ENCODE assay signal across 16 mouse cellular contexts in genomic region chr8:64844043-64844481, GRCm38 (mm10). TPM values are rescaled to one million over a fixed set of nuclear protein-coding genes. Genes with fewer than 3 reads are reported as not detected.
DNase-seq lines count a peak whose midpoint lies in the region; ATAC-seq and TF ChIP-seq lines count a peak whose summit lies in the region.
"Had no signal": no experiment of that assay in that cellular context is flagged by ENCODE, and none has a peak within 500 bp of the region (broad histone marks: within the 10 kb centered on the region; RNA-seq: fewer than 3 reads in every experiment).

No protein-coding gene starts in this region.

- H3K4me2 ChIP-seq in lung, embryonic 14.5 days: no peak overlapping the region
- no peak overlapping the region for H3K4me2 ChIP-seq in myocyte (ENCODE audit: low read depth)
- H3K4me2 ChIP-seq: liver, embryonic 13.5 days; midbrain, embryonic 13.5 days had no signal

- no peak overlapping the region for H3K27ac ChIP-seq in kidney, adult 2 months (ENCODE audit: insufficient read depth, low read depth, low read length)
- no peak overlapping the region for H3K27ac ChIP-seq in lung, embryonic 14.5 days (ENCODE audit: low read depth)
- peak overlapping the region; percentile 74 for H3K27ac ChIP-seq in cortical plate, adult 2 months (ENCODE audit: insufficient read depth, low read length)
- no peak overlapping the region for H3K27ac ChIP-seq in hindbrain, embryonic 10.5 days
- H3K27ac ChIP-seq: gastrocnemius, adult 2 months; liver, embryonic 13.5 days; midbrain, embryonic 13.5 days; stomach, postnatal 0 days had no signal

- no peak for TF ChIP-seq POLR2A in kidney, adult 2 months (IDR thresholded peaks at IDR 0.05; ENCODE audit: low read depth, low read length)
- no peak for TF ChIP-seq POLR2A in cortical plate, adult 2 months (IDR thresholded peaks at IDR 0.05; ENCODE audit: extremely low read depth, insufficient read depth, low read length)
- TF ChIP-seq POLR2A in myocyte (IDR thresholded peaks at IDR 0.05; ENCODE audit: insufficient read length, low read depth): no peak

- WGBS in kidney, adult 2 months: 48% methylated on average over 4 of the region's 4 CpGs
- 63% methylated on average over 4 of the region's 4 CpGs for WGBS in lung, embryonic 14.5 days
- 93% methylated on average over 4 of the region's 4 CpGs for WGBS in hindbrain, embryonic 10.5 days

- H3K27me3 ChIP-seq in kidney, adult 2 months (replicated peaks; ENCODE audit: control insufficient read depth, insufficient read depth, low read length): no peaks in the 10 kb centered on the region
- no peaks in the 10 kb centered on the region for H3K27me3 ChIP-seq in lung, embryonic 14.5 days (ENCODE audit: insufficient read depth, low read length)
- no peaks in the 10 kb centered on the region for H3K27me3 ChIP-seq in myocyte (ENCODE audit: control insufficient read depth, insufficient read depth, insufficient read length)
- no peaks in the 10 kb centered on the region for H3K27me3 ChIP-seq in hindbrain, embryonic 10.5 days (ENCODE audit: insufficient read depth, poor library complexity, severe bottlenecking)
- H3K27me3 ChIP-seq: midbrain, embryonic 13.5 days had no signal

- peaks cover 60% of the 10 kb centered on the region for H3K79me2 ChIP-seq in myocyte (ENCODE audit: control insufficient read depth, insufficient read depth)

- peak; percentile 65 for DNase-seq in kidney, adult 2 months
- DNase-seq in kidney, adult 11 months: no peak
- DNase-seq in lung, embryonic 14.5 days: peak; percentile 75
- no peak for DNase-seq in lung, postnatal 10 days
- no peak for DNase-seq in hindbrain, embryonic 10.5 days (ENCODE audit: low spot score)
- no peak for DNase-seq in ovary, postnatal 10 days (ENCODE audit: low spot score)
- DNase-seq: cerebellum, adult 18-20 months; gastrocnemius, adult 2 months; heart, postnatal 10 days; liver, embryonic 13.5 days; thymus, postnatal 14 days had no signal

- no peak overlapping the region for H3ac ChIP-seq in myocyte (ENCODE audit: control insufficient read depth, insufficient read length)

- TF ChIP-seq CTCF in kidney, adult 2 months (conservative IDR thresholded peaks at IDR 0.05; ENCODE audit: insufficient read depth, insufficient read length, low read depth, low read length): no peak
- no peak for TF ChIP-seq CTCF in lung, embryonic 14.5 days (IDR thresholded peaks at IDR 0.05; ENCODE audit: low read depth)
- TF ChIP-seq CTCF in cortical plate, adult 2 months (IDR thresholded peaks at IDR 0.05; ENCODE audit: extremely low read depth, insufficient read depth, low read length): no peak

- peaks cover 10% of the 10 kb centered on the region; the same call in 1 of the 2 replicates for H3K4me1 ChIP-seq in kidney, adult 2 months (ENCODE audit: control insufficient read depth, insufficient read depth, low read length)
- peaks cover 8% of the 10 kb centered on the region; the same call in 1 of the 2 replicates for H3K4me1 ChIP-seq in lung, embryonic 14.5 days (ENCODE audit: insufficient read depth)
- peaks cover 14% of the 10 kb centered on the region for H3K4me1 ChIP-seq in cortical plate, adult 2 months (ENCODE audit: control insufficient read depth, insufficient read depth, low read length)
- peaks cover 29% of the 10 kb centered on the region for H3K4me1 ChIP-seq in hindbrain, embryonic 10.5 days (replicated peaks)

- peak; percentile 58 for ATAC-seq in lung, embryonic 14.5 days (ENCODE audit: insufficient read depth)
- ATAC-seq: forebrain, embryonic 14.5 days; midbrain, embryonic 13.5 days had no signal

- no peak overlapping the region for H3K9ac ChIP-seq in lung, embryonic 14.5 days
- H3K9ac ChIP-seq: liver, embryonic 13.5 days; midbrain, embryonic 13.5 days had no signal

- no peak overlapping the region for H3K4me3 ChIP-seq in kidney, adult 2 months (ENCODE audit: insufficient read depth, low read depth, low read length)
- no peak overlapping the region for H3K4me3 ChIP-seq in lung, embryonic 14.5 days (ENCODE audit: low read depth, low read length)
- no peak overlapping the region for H3K4me3 ChIP-seq in cortical plate, adult 2 months (ENCODE audit: insufficient read depth, low read length)
- no peak overlapping the region for H3K4me3 ChIP-seq in myocyte
- H3K4me3 ChIP-seq in hindbrain, embryonic 10.5 days: no peak overlapping the region
- H3K4me3 ChIP-seq: gastrocnemius, adult 2 months; liver, embryonic 13.5 days; midbrain, embryonic 13.5 days had no signal

- H3K9me3 ChIP-seq in lung, embryonic 14.5 days (ENCODE audit: low read depth, low read length): no peaks in the 10 kb centered on the region
- no peaks in the 10 kb centered on the region for H3K9me3 ChIP-seq in hindbrain, embryonic 10.5 days
- H3K9me3 ChIP-seq: liver, embryonic 13.5 days; midbrain, embryonic 13.5 days had no signal

- H3K36me3 ChIP-seq in kidney, adult 2 months (ENCODE audit: control insufficient read depth, insufficient read depth, low read length): no peaks in the 10 kb centered on the region
- H3K36me3 ChIP-seq in lung, embryonic 14.5 days (ENCODE audit: insufficient read depth): no peaks in the 10 kb centered on the region
- no peaks in the 10 kb centered on the region for H3K36me3 ChIP-seq in myocyte (ENCODE audit: control insufficient read depth, insufficient read depth)
- H3K36me3 ChIP-seq in hindbrain, embryonic 10.5 days: no peaks in the 10 kb centered on the region
- H3K36me3 ChIP-seq: liver, embryonic 13.5 days; midbrain, embryonic 13.5 days had no signal

TF ChIP-seq in myocyte, 11 proteins besides CTCF, POLR2A, EP300 and RAD21:
- TF ChIP-seq TCF3 (IDR thresholded peaks at IDR 0.05; ENCODE audit: insufficient read length, low read depth) (no peak), MYOG (IDR thresholded peaks at IDR 0.05; ENCODE audit: control insufficient read depth in 1 of 3, insufficient read depth in 1 of 3, insufficient read length in 2 of 3, low read depth in 2 of 3) (no peak), POLR2AphosphoS2 (IDR thresholded peaks at IDR 0.05; ENCODE audit: insufficient read length, low read depth) (no peak), MYOD1 (IDR thresholded peaks at IDR 0.05; ENCODE audit: control insufficient read depth in 1 of 3, insufficient read length in 2 of 3, low read depth in 2 of 3) (no peak), SRF (IDR thresholded peaks at IDR 0.05; ENCODE audit: control insufficient read depth, insufficient read length, low read depth) (no peak), USF1 (IDR thresholded peaks at IDR 0.05; ENCODE audit: low read depth) (peak; percentile 51), MAX (IDR thresholded peaks at IDR 0.05; ENCODE audit: low read depth) (no peak)
TF ChIP-seq in myocyte: peak in this region for 1.

RNA-seq across cellular contexts. Expression of gene Klhl2, which starts 5.8 kb away (rescaled TPM):
- polyA plus RNA-seq in kidney, adult 2 months (2012; rRNA removed): 14.0 and 15.6 TPM in 2 replicates
- polyA plus RNA-seq in lung, embryonic 14.5 days (2014; fragmentation: Nextera tagmentation; extraction: Ambion mirVana): 15.8 and 16.9 TPM in 2 replicates
- 133 and 138 TPM in 2 replicates for polyA plus RNA-seq in cortical plate, adult 2 months (2012; rRNA removed)
- polyA plus RNA-seq in myocyte (2012; fragmentation: generic; extraction: Trizol): 6.7 TPM
- polyA plus RNA-seq in hindbrain, embryonic 10.5 days (2016; fragmentation: Nextera tagmentation; extraction: Ambion mirVana): 11.5 and 13.0 TPM in 2 replicates

Comparison
In these comparisons a context has a peak if more than half of its experiments do, and no peak if none do; other contexts are left out.
1. DNase-seq: peak in kidney, adult 2 months (single experiment) and lung, embryonic 14.5 days (single experiment); none in kidney, adult 11 months (single experiment), lung, postnatal 10 days (single experiment), hindbrain, embryonic 10.5 days (single experiment) and ovary, postnatal 10 days (single experiment).